Mouse (Mus musculus) heart, adult 2 months (tissue): ENCODE results near the gene Cst12. TPM values are rescaled to one million over a fixed set of nuclear protein-coding genes. Genes with fewer than 3 reads are reported as not detected.

Source experiments
- DNase-seq, 2 experiments: peaks; one replicate each; pipeline ENCODE4 v3.0.0; 2021
- H3K27ac ChIP-seq: fragments of 200-600 bp; 2 replicates; pipeline ENCODE4 v1.8.1; 2022
- H3K27me3 ChIP-seq: fragments of 200-500 bp; 2 replicates; pipeline ENCODE4 v1.6.1; 2012; ENCODE audit warnings: mild to moderate bottlenecking, low read length, inconsistent platforms, mixed read lengths; ENCODE audit not compliant: control insufficient read depth, insufficient read depth
- H3K36me3 ChIP-seq: fragments of 200-500 bp; 2 replicates; pipeline ENCODE4 v1.6.1; 2012; ENCODE audit warnings: low read length, inconsistent platforms; ENCODE audit not compliant: control insufficient read depth, insufficient read depth
- H3K4me1 ChIP-seq: fragments of 200-500 bp; 2 replicates; pipeline ENCODE4 v1.6.1; 2011; ENCODE audit warnings: low read length; ENCODE audit not compliant: control insufficient read depth, insufficient read depth
- H3K4me3 ChIP-seq: fragments of 200-600 bp; 2 replicates; pipeline ENCODE4 v1.8.1; 2022
- H3K79me2 ChIP-seq: fragments of 200-500 bp; replicated peaks from 2 replicates; pipeline ENCODE4 v1.6.1; 2012; ENCODE audit warnings: mild to moderate bottlenecking, inconsistent platforms, low read length, moderate library complexity, mixed read lengths; ENCODE audit not compliant: control insufficient read depth, insufficient read depth
- H3K9ac ChIP-seq: fragments of 200-500 bp; 2 replicates; pipeline ENCODE4 v1.6.1; 2012; ENCODE audit warnings: low read depth, mild to moderate bottlenecking, control low read depth, inconsistent platforms, low read length, mixed read lengths
- CTCF ChIP-seq: fragments of 200-600 bp; IDR thresholded peaks from 2 replicates; pipeline ENCODE4 v1.8.1; 2022; ENCODE audit warnings: antibody characterized with exemption, mild to moderate bottlenecking, moderate library complexity
- EP300 ChIP-seq: fragments of 200-500 bp; IDR thresholded peaks from 2 replicates; pipeline ENCODE4 v1.6.1; 2011; ENCODE audit warnings: low read depth, low read length, control low read depth; ENCODE audit not compliant: insufficient read depth
- POLR2A ChIP-seq: fragments of 200-500 bp; IDR thresholded peaks from 2 replicates; pipeline ENCODE4 v1.6.1; 2011; ENCODE audit warnings: mild to moderate bottlenecking, low read depth, low read length, control low read depth; ENCODE audit not compliant: insufficient read depth
- WGBS: fragments of 180-500 bp; shearing (Covaris S2); methylation state at CpG from one replicate; pipeline ENCODE4 v1.1.7; 2018; 5-methylcytosine and 5-hydroxymethylcytosine counted together
- intact Hi-C: fragments of 180-260 bp; cut with DNase I; formaldehyde crosslinking; loops from one replicate; pipeline ENCODE4 v1.15.1; 2025
- polyA plus RNA-seq: library from polyadenylated mRNA; depleted of rRNA; stranded (reverse); fragments of >200 nt; gene quantifications from 2 replicates; pipeline ENCODE4 v1.2.3, GENCODE M21; 2012; rRNA removed
- total RNA-seq, 2 experiments: library from RNA; stranded (reverse); gene quantifications; 2 replicates each; pipeline ENCODE4 v1.2.3; 2021

Cst12 gene
- total and polyA plus RNA-seq, 3 experiments: 0.50 TPM; not detected in 2

GRCm38 (mm10) chr2:148806696-148807095 is 17.5 kb downstream of the Cst12 start:
- intact Hi-C loops: no loop called here
- Histone ChIP-seq H3K9ac (no peak overlapping the region), H3K27me3 (no peaks in the 10 kb centered on the region), H3K36me3 (no peaks in the 10 kb centered on the region), H3K27ac (no peak overlapping the region), H3K4me1 (no peaks in the 10 kb centered on the region), H3K4me3 (no peak overlapping the region), H3K79me2 (no peaks in the 10 kb centered on the region)
- 75% methylated on average over 6 of the region's 6 CpGs for WGBS
- TF ChIP-seq EP300 (no peak), POLR2A (no peak), CTCF (no peak)
- no peak for DNase-seq

DNA sequence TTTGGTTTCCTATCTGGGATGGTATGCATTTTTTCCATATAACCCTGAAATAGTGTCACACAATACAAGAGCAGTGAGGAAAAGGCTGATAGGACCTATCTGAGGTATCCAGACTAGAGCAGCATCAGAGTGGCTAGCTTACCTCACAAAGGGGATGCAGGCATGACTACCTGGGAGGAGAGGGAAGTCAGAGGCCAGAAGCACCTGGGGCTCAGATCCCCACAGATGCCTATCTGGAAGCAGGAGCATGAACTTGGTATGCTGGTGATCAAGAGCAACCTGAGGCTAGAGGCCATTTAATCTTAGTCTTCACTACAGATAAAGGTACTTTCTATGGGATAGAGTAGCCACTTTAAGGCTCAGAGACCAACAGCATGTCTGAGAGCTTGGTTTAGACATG is 30.7 kb downstream of the Cst12 start, which contains the start of gene Cst13:
TSS of gene Cst13 (plus strand) at position 173 of the 400 bp plus-strand sequence.
- intact Hi-C loops: no loop called here

GRCm38 (mm10) chr2:148825986-148826385 is 36.8 kb downstream of the Cst12 start:
- H3K27ac ChIP-seq: no peak overlapping the region
- H3K36me3 ChIP-seq: no peaks in the 10 kb centered on the region
- no peak overlapping the region for H3K4me3 ChIP-seq
- 22% methylated on average over 1 of the region's 1 CpGs for WGBS
- intact Hi-C loops: no loop called here
- no peak overlapping the region for H3K9ac ChIP-seq
- TF ChIP-seq POLR2A: no peak
- TF ChIP-seq CTCF: no peak
- no peak for TF ChIP-seq EP300
- no peak for DNase-seq
- no peaks in the 10 kb centered on the region for H3K79me2 ChIP-seq
- H3K4me1 ChIP-seq: no peaks in the 10 kb centered on the region
- H3K27me3 ChIP-seq: no peaks in the 10 kb centered on the region

More for the DNA sequence above, 30.7 kb downstream of the Cst12 start, which contains the start of gene Cst13:
- H3K9ac ChIP-seq: no peak within 1 kb of the TSS
- H3K79me2 ChIP-seq: no peaks in the 10 kb centered on the region
- DNase-seq: no peak
- no peak within 1 kb of the TSS for H3K27ac ChIP-seq
- H3K27me3 ChIP-seq: no peaks in the 10 kb centered on the region
- no peak for TF ChIP-seq CTCF
- no peak for TF ChIP-seq POLR2A
- no peak for TF ChIP-seq EP300
- H3K4me3 ChIP-seq: no peak within 1 kb of the TSS
- no peaks in the 10 kb centered on the region for H3K4me1 ChIP-seq
- H3K36me3 ChIP-seq: no peaks in the 10 kb centered on the region

DNA sequence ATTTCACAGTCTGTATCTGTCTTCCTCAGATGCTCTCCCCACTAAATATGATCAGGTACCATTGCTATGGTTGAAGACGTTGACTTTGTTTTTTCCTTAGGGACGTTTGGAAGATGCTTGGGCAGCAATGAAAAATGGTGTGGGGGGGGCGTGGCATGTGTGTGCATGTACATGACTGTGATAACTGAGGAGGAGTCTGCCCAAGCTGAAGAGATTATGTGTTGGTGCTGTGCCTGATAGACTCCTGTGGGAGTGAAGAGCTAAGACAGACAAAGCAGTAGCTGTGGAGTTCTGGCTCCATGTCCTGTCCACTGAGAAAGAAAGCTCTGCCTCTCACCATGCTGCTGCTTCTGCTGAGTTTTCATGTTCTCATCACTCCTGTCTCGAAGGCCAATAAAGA is 45.8 kb downstream of the Cst12 start, which contains the start of gene Cst9:
TSS of gene Cst9 (plus strand) at position 236 of the 400 bp plus-strand sequence.
- TF ChIP-seq POLR2A (no peak), EP300 (no peak), CTCF (no peak)
- Histone ChIP-seq H3K4me1 (no peaks in the 10 kb centered on the region), H3K27ac (no peak within 1 kb of the TSS), H3K79me2 (no peaks in the 10 kb centered on the region), H3K36me3 (no peaks in the 10 kb centered on the region), H3K9ac (no peak within 1 kb of the TSS), H3K4me3 (no peak within 1 kb of the TSS), H3K27me3 (no peaks in the 10 kb centered on the region)
- 57% methylated on average over 4 of the region's 4 CpGs for WGBS
- intact Hi-C loops: no loop called here
- no peak for DNase-seq

DNA sequence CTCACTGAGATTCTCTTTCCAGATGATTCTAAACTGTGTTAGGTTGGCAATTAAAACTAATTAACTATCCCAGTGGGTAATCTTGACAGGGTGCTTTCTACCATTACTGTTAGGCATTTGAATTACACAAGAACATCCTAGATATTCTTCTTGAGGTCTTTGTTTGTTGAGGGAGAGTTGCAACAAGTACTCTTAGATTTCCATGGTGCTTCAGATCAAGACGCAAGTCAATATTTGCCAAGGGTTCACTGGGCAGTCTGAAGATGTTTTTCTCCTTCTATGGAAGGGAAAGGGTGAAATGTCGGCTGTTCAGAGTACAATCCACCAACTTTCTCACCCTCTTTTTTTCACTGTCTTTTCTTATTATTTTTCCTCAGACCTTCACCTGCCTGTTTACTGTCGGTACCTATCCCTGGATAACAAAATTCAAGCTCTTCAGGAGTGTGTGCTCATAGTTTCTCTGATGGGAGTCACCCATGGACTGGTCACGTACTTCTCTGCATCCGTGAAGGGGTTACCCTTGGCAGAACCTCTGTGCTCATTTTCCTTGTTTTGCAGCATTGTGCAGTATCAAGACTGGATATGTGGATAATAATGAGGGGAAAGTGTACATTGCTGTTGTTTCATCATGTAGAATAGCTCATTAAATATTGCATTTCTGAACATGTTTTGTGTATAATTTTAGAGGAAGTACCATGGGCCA is 49.1 kb downstream of the Cst12 start:
- no peak for DNase-seq
- 83% methylated on average over 5 of the region's 5 CpGs for WGBS
- intact Hi-C loops: no loop called here

GRCm38 (mm10) chr2:148839224-148839623 is 50.1 kb downstream of the Cst12 start:
- no peak for TF ChIP-seq CTCF
- TF ChIP-seq EP300: no peak
- intact Hi-C loops: no loop called here
- Histone ChIP-seq H3K36me3 (no peaks in the 10 kb centered on the region), H3K4me3 (no peak overlapping the region), H3K79me2 (no peaks in the 10 kb centered on the region), H3K4me1 (no peaks in the 10 kb centered on the region), H3K9ac (no peak overlapping the region), H3K27ac (no peak overlapping the region), H3K27me3 (no peaks in the 10 kb centered on the region)
- DNase-seq: no peak
- WGBS: 44% methylated on average over 2 of the region's 2 CpGs

More for the DNA sequence above, 49.1 kb downstream of the Cst12 start:
- Histone ChIP-seq H3K36me3 (no peaks in the 10 kb centered on the region), H3K4me3 (no peak overlapping the region), H3K27ac (no peak overlapping the region), H3K4me1 (no peaks in the 10 kb centered on the region), H3K79me2 (no peaks in the 10 kb centered on the region), H3K9ac (no peak overlapping the region), H3K27me3 (no peaks in the 10 kb centered on the region)
- TF ChIP-seq CTCF: no peak

Other genes with a start within 250 kb of the Cst12 start
- 1 to 10 TPM; 6.4 to 8.7 TPM for gene Nxt1, start 116.8 kb upstream of the Cst12 start, total RNA-seq
- gene Nxt1, start 116.8 kb upstream of the Cst12 start, polyA plus RNA-seq: 9.0 and 13.1 TPM in 2 replicates
- gene Gzf1, start 108.3 kb upstream of the Cst12 start, total RNA-seq: 10 to 100 TPM; 22.0 to 24.0 TPM
- gene Gzf1, start 108.3 kb upstream of the Cst12 start, polyA plus RNA-seq: 8.0 and 12.5 TPM in 2 replicates
- gene Napb, start 56.9 kb upstream of the Cst12 start, total RNA-seq: 1 to 10 TPM; 1.1 to 1.3 TPM
- gene Napb, start 56.9 kb upstream of the Cst12 start, polyA plus RNA-seq: 0.88 and 1.8 TPM in 2 replicates
- gene Cstl1, start 39.0 kb upstream of the Cst12 start, total RNA-seq: not detected
- gene Cstl1, start 39.0 kb upstream of the Cst12 start, polyA plus RNA-seq: not detected in 2 replicates
- gene Cst11, start 17.9 kb upstream of the Cst12 start, total RNA-seq: not detected
- gene Cst11, start 17.9 kb upstream of the Cst12 start, polyA plus RNA-seq: not detected in 2 replicates
- gene 8030411F24Rik, start 7.4 kb upstream of the Cst12 start, total RNA-seq: not detected
- not detected in 2 replicates for gene 8030411F24Rik, start 7.4 kb upstream of the Cst12 start, polyA plus RNA-seq
- gene Cst8, start 9.4 kb downstream of the Cst12 start, total RNA-seq: not detected
- gene Cst8, start 9.4 kb downstream of the Cst12 start, polyA plus RNA-seq: not detected in 2 replicates
- not detected for gene Cst13, start 30.7 kb downstream of the Cst12 start, total RNA-seq
- not detected in 2 replicates for gene Cst13, start 30.7 kb downstream of the Cst12 start, polyA plus RNA-seq
- gene Cst9, start 45.8 kb downstream of the Cst12 start, total RNA-seq: not detected
- 0.82 and 2.2 TPM in 2 replicates for gene Cst9, start 45.8 kb downstream of the Cst12 start, polyA plus RNA-seq
- gene 9230104L09Rik, start 75.7 kb downstream of the Cst12 start, total RNA-seq: 1 to 10 TPM in 1 of 2 experiments, under 1 TPM in 1; 0.73 to 1.5 TPM
- 0.70 and 0.80 TPM in 2 replicates for gene 9230104L09Rik, start 75.7 kb downstream of the Cst12 start, polyA plus RNA-seq
- gene Cst3, start 86.3 kb downstream of the Cst12 start, total RNA-seq: 1,000 to 10,000 TPM in 1 of 2 experiments, 100 to 1,000 TPM in 1; 956 to 1,050 TPM
- 1,635 and 1,968 TPM in 2 replicates for gene Cst3, start 86.3 kb downstream of the Cst12 start, polyA plus RNA-seq
- not detected for gene Gm1330, start 213.9 kb downstream of the Cst12 start, total RNA-seq
- not detected in 2 replicates for gene Gm1330, start 213.9 kb downstream of the Cst12 start, polyA plus RNA-seq
- not detected for gene Gm10750, start 227.9 kb downstream of the Cst12 start, total RNA-seq
- gene Gm10750, start 227.9 kb downstream of the Cst12 start, polyA plus RNA-seq: not detected in 2 replicates